Mouse (Mus musculus) CH12.LX (cell line): ENCODE data around the gene Naa40. TPM values are rescaled to one million over a fixed set of nuclear protein-coding genes. Genes with fewer than 3 reads are reported as not detected.

Experiments used
- DNase-seq: peaks from one replicate; pipeline ENCODE4 v3.0.0-alpha.2; 2013; ENCODE audit errors: extremely low read depth
- H3K27ac ChIP-seq: 2 replicates; pipeline ENCODE4 v1.5.1; 2012; ENCODE audit warnings: low read depth, mild to moderate bottlenecking, control low read depth, moderate library complexity; ENCODE audit not compliant: insufficient read depth
- H3K27me3 ChIP-seq: replicated peaks from 2 replicates; pipeline ENCODE3; 2012; ENCODE audit warnings: inconsistent platforms
- H3K36me3 ChIP-seq, 2 experiments: replicated peaks in 1 of 2; 2 replicates each; pipeline versions ENCODE3 to v1.6.1; 2012; ENCODE audit warnings: inconsistent platforms in 1 of 2, low read length in 1 of 2, mild to moderate bottlenecking in 1 of 2, mixed read lengths in 1 of 2, moderate library complexity in 1 of 2; ENCODE audit not compliant: control insufficient read depth in 1 of 2, insufficient read depth in 1 of 2
- H3K4me1 ChIP-seq, 2 experiments: 2 replicates each; pipeline ENCODE4 v1.6.1; 2012; ENCODE audit warnings: inconsistent platforms in 1 of 2, moderate library complexity in 1 of 2; ENCODE audit not compliant: insufficient read depth in 2 of 2, control insufficient read depth in 1 of 2
- H3K4me2 ChIP-seq: 2 replicates; pipeline ENCODE4 v1.6.1; 2012; ENCODE audit warnings: low read depth, mild to moderate bottlenecking, control low read depth; ENCODE audit not compliant: poor library complexity, insufficient read depth, severe bottlenecking
- H3K4me3 ChIP-seq, 3 experiments: fragments of 150-350 bp in 1 of 3; sonication (generic) in 1 of 3; replicated peaks in 1 of 3; 2 replicates each; pipeline versions ENCODE3 to v1.5.1; 2011 to 2012; ENCODE audit warnings: low read depth in 2 of 3, low read length in 2 of 3, mild to moderate bottlenecking in 2 of 3, moderate library complexity in 2 of 3, control low read depth in 1 of 3, improper control_type of control experiment in 1 of 3, inconsistent platforms in 1 of 3, mixed read lengths in 1 of 3; ENCODE audit not compliant: poor library complexity in 1 of 3
- H3K79me2 ChIP-seq: replicated peaks from 2 replicates; pipeline ENCODE4 v1.6.1; 2012; ENCODE audit warnings: mild to moderate bottlenecking, moderate library complexity; ENCODE audit not compliant: control insufficient read depth, poor library complexity, insufficient read depth, severe bottlenecking; ENCODE audit errors: extremely low read depth
- H3K9ac ChIP-seq: 2 replicates; pipeline ENCODE4 v1.6.1; 2012; ENCODE audit warnings: low read depth, mild to moderate bottlenecking, control low read depth, moderate library complexity; ENCODE audit not compliant: insufficient read depth
- H3K9me3 ChIP-seq: replicated peaks from 2 replicates; pipeline ENCODE3; 2012; ENCODE audit warnings: low read length, inconsistent platforms, mixed read lengths
- BHLHE40 ChIP-seq: IDR thresholded peaks from 2 replicates; pipeline ENCODE4 v1.6.1; 2011; ENCODE audit warnings: mild to moderate bottlenecking, low read depth, low read length, improper control_type of control experiment
- CHD2 ChIP-seq: IDR thresholded peaks from 2 replicates; pipeline ENCODE4 v1.6.1; 2011; ENCODE audit warnings: low read length, improper control_type of control experiment
- E2F4 ChIP-seq: IDR thresholded peaks from 2 replicates; pipeline ENCODE4 v1.6.1; 2011; ENCODE audit warnings: low read depth, low read length, improper control_type of control experiment; ENCODE audit not compliant: insufficient replicate concordance
- ELF1 ChIP-seq: IDR thresholded peaks from 2 replicates; pipeline ENCODE4 v1.6.1; 2014; ENCODE audit warnings: low read depth, mild to moderate bottlenecking, inconsistent platforms, low read length, improper control_type of control experiment
- ETS1 ChIP-seq: conservative IDR thresholded peaks from 2 replicates; pipeline ENCODE4 v1.6.1; 2012; ENCODE audit warnings: low read depth, mild to moderate bottlenecking, inconsistent platforms, low read length, improper control_type of control experiment, moderate library complexity
- GABPA ChIP-seq: IDR thresholded peaks from 2 replicates; pipeline ENCODE4 v1.6.1; 2012; ENCODE audit warnings: low read depth, low read length, improper control_type of control experiment, inconsistent platforms; ENCODE audit not compliant: insufficient replicate concordance
- HCFC1 ChIP-seq: IDR thresholded peaks from 2 replicates; pipeline ENCODE4 v1.6.1; 2012; ENCODE audit warnings: low read depth, mild to moderate bottlenecking, inconsistent platforms, low read length, improper control_type of control experiment
- IRF4 ChIP-seq: IDR thresholded peaks from 2 replicates; pipeline ENCODE4 v1.6.1; 2014; ENCODE audit warnings: low read depth, mild to moderate bottlenecking, inconsistent platforms, low read length, improper control_type of control experiment
- JUN ChIP-seq: IDR thresholded peaks from 2 replicates; pipeline ENCODE4 v1.6.1; 2011; ENCODE audit warnings: low read depth, mild to moderate bottlenecking, low read length, improper control_type of control experiment, moderate library complexity; ENCODE audit not compliant: insufficient read depth
- JUND ChIP-seq: conservative IDR thresholded peaks from 2 replicates; pipeline ENCODE4 v1.6.1; 2011; ENCODE audit warnings: low read depth, low read length, improper control_type of control experiment
- KAT2A ChIP-seq: IDR thresholded peaks from 2 replicates; pipeline ENCODE4 v1.6.1; 2012; ENCODE audit warnings: low read length, improper control_type of control experiment, inconsistent platforms; ENCODE audit not compliant: insufficient replicate concordance
- MAFK ChIP-seq: IDR thresholded peaks from 2 replicates; pipeline ENCODE4 v1.6.1; 2011; ENCODE audit warnings: low read length, improper control_type of control experiment; ENCODE audit not compliant: insufficient replicate concordance
- MAX ChIP-seq: IDR thresholded peaks from 2 replicates; pipeline ENCODE4 v1.6.1; 2011; ENCODE audit warnings: low read length, improper control_type of control experiment
- MAZ ChIP-seq: IDR thresholded peaks from 2 replicates; pipeline ENCODE4 v1.6.1; 2012; ENCODE audit warnings: low read depth, mild to moderate bottlenecking, inconsistent platforms, low read length, improper control_type of control experiment, moderate library complexity
- MXI1 ChIP-seq: IDR thresholded peaks from 2 replicates; pipeline ENCODE4 v1.6.1; 2011; ENCODE audit warnings: mild to moderate bottlenecking, low read depth, low read length, improper control_type of control experiment
- MYC ChIP-seq: IDR thresholded peaks from 2 replicates; pipeline ENCODE4 v1.6.1; 2011; ENCODE audit warnings: low read depth, mild to moderate bottlenecking, improper control_type of control experiment, low read length
- NELFE ChIP-seq: IDR thresholded peaks from 2 replicates; pipeline ENCODE4 v1.6.1; 2011; ENCODE audit warnings: low read depth, low read length, improper control_type of control experiment
- NRF1 ChIP-seq: IDR thresholded peaks from 2 replicates; pipeline ENCODE4 v1.6.1; 2014; ENCODE audit warnings: low read depth, mild to moderate bottlenecking, inconsistent platforms, low read length, improper control_type of control experiment, moderate library complexity
- PAX5 ChIP-seq: IDR thresholded peaks from 2 replicates; pipeline ENCODE4 v1.6.1; 2012; ENCODE audit warnings: low read length, inconsistent platforms, mixed read lengths
- POLR2A ChIP-seq: IDR thresholded peaks from 2 replicates; pipeline ENCODE4 v1.6.1; 2011; ENCODE audit warnings: low read depth, mild to moderate bottlenecking, improper control_type of control experiment, low read length
- POLR2AphosphoS2 ChIP-seq: IDR thresholded peaks from 2 replicates; pipeline ENCODE4 v1.6.1; 2011; ENCODE audit warnings: low read depth, low read length, improper control_type of control experiment
- RCOR1 ChIP-seq: conservative IDR thresholded peaks from 2 replicates; pipeline ENCODE4 v1.6.1; 2012; ENCODE audit warnings: low read depth, mild to moderate bottlenecking, inconsistent platforms, low read length, improper control_type of control experiment
- SIN3A ChIP-seq: IDR thresholded peaks from 2 replicates; pipeline ENCODE4 v1.6.1; 2012; ENCODE audit warnings: low read length, improper control_type of control experiment, inconsistent platforms
- SMC3 ChIP-seq: IDR thresholded peaks from 2 replicates; pipeline ENCODE4 v1.6.1; 2011; ENCODE audit warnings: low read depth, low read length, improper control_type of control experiment
- TBP ChIP-seq: conservative IDR thresholded peaks from 2 replicates; pipeline ENCODE4 v1.6.1; 2011; ENCODE audit warnings: low read depth, low read length, improper control_type of control experiment
- USF1 ChIP-seq: IDR thresholded peaks from 2 replicates; pipeline ENCODE4 v1.6.1; 2014; ENCODE audit warnings: low read depth, mild to moderate bottlenecking, inconsistent platforms, low read length, improper control_type of control experiment
- ZC3H11A ChIP-seq: IDR thresholded peaks from 2 replicates; pipeline ENCODE4 v1.6.1; 2012; ENCODE audit warnings: low read depth, mild to moderate bottlenecking, inconsistent platforms, low read length, improper control_type of control experiment
- ZMIZ1 ChIP-seq: IDR thresholded peaks from 2 replicates; pipeline ENCODE4 v1.6.1; 2012; ENCODE audit warnings: low read depth, mild to moderate bottlenecking, inconsistent platforms, low read length, improper control_type of control experiment
- ZNF384 ChIP-seq: IDR thresholded peaks from 2 replicates; pipeline ENCODE4 v1.6.1; 2012; ENCODE audit warnings: low read depth, low read length, improper control_type of control experiment, inconsistent platforms
- dilution Hi-C: fragments of 300-500 bp; cut with MboI; formaldehyde crosslinking; loops from 2 replicates; pipeline ENCODE4 v1.14.3; 2020; ENCODE audit warnings: low sequenced_read_pairs; ENCODE audit not compliant: extremely low pct_unique_long_range_greater_than_20kb, extremely low pct_ligation_motif_present
- in situ Hi-C: fragments of 300-500 bp; cut with MboI; formaldehyde crosslinking; loops from 3 replicates; pipeline ENCODE4 v1.14.3; 2019; ENCODE audit warnings: low sequenced_read_pairs, low pct_ligation_motif_present, low pct_unique_long_range_greater_than_20kb, mixed read lengths
- polyA plus RNA-seq: library from polyadenylated mRNA; unstranded; fragments of >175 nt; gene quantifications from 2 replicates; pipeline ENCODE4 v1.2.1, GENCODE M21; 2012; ENCODE audit warnings: low read depth; ENCODE audit not compliant: insufficient read length
- total RNA-seq, 2 experiments: library from RNA; depleted of rRNA; stranded (reverse); fragments of 300-350 nt in 1 of 2; fragments of >200 nt in 1 of 2; gene quantifications; 2 replicates each; pipeline ENCODE4 v1.2.3; 2012 to 2014

Naa40 gene
- total and polyA plus RNA-seq, 3 experiments = 40.6 to 69.3 (median 65.7) TPM

DNA sequence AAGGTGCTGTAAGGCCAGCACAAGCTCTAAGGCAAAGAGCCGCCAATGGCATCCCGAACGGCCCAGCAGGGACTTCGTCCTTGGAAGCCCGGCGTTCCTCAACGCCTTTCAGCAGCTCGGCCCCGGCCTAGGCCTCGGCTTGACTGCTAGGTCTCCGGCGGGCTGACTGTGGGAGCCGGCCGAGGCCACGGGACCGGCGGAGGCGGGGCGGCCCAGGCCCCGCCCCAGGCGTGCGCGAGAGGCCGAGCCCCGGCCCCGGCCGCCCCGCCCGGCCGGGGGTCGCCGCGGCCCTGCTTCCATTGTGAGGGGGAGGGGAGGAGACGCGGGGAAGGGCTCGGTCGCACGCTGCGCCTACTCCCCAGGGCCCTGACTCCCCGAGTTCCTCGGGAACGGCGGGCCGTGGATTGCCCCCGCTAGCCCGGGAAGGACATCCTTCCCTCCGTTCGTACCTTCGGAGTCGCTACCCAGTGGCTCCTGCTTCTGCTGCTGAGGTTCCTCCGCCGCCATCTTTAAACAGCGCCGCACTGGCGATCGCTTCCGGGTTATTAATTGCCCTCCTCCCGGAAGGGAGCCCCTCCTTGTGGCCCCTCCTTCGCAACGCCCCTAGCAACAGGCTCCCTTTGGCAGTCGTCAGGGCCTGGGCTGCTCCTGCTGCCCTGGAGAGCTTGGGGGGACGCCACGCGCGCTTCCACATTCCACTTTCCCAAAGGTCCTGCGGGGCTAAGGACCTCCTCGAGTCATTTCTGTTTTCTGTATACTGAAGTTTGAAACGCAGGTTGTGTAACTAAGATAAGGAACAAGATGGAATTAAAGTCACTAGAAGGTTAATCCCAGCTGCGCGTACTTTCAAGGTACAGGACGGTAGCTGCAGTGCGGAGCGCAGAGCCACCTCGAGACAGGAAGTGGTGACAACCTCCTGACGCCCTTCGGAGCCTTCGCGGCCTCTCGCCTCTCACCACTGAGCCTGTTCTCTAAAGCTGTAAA is 34.9 kb downstream of the Naa40 start, which contains the start of gene Otub1 (continued):
- peak; percentile 95 for TF ChIP-seq POLR2AphosphoS2
- no peak for TF ChIP-seq GABPA
- peak; percentile 88 for TF ChIP-seq POLR2A
- 0 out of 2 replicates have a peak, but pooled peaks have one; percentile 38 for TF ChIP-seq RCOR1
- TF ChIP-seq JUND = no peak
- TF ChIP-seq MAFK = no peak
- peak; percentile 93 for TF ChIP-seq SIN3A
- TF ChIP-seq E2F4 = no peak
- TF ChIP-seq PAX5 = no peak
- TF ChIP-seq ETS1 = 0 out of 2 replicates have a peak, but pooled peaks have one; percentile 36
- peak; percentile 88; the same call in 1 of the 2 replicates for TF ChIP-seq ZMIZ1
- peak; percentile 16 for TF ChIP-seq USF1
- TF ChIP-seq MAX = peak; percentile 90
- TF ChIP-seq NRF1 = peak; percentile 68
- TF ChIP-seq NELFE = peak; percentile 93
- TF ChIP-seq SMC3 = no peak
- peak; percentile 46 for TF ChIP-seq BHLHE40
- peak; percentile 95 for TF ChIP-seq ELF1
- TF ChIP-seq ZNF384 = 0 out of 2 replicates have a peak, but pooled peaks have one; percentile 16
- TF ChIP-seq IRF4 = no peak; the same call in 1 of the 2 replicates
- TF ChIP-seq TBP = peak; percentile 81; the same call in 1 of the 2 replicates
- TF ChIP-seq JUN = no peak

DNA sequence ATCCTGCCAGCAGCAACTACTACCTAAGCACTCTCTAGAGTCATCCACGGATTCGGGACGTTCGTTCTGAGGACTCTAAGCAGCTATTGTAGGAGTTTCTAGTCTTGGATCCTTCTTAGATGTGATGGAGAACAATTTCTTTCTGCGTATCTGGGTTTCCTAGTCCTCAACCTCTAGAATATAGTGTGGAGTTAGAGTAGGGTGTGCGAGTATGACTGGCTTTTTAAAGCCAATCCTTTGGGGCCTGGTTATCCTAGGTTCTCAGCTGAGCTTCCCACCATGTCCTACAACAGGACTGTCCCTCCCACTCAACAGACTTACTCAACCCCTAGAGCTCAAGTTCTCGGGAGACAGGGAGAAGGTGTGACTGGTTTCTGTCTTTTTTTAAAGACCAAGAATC is 35.7 kb downstream of the Naa40 start:
- H3K27ac ChIP-seq = 0 out of 2 replicates have a peak overlapping the region, but pooled peaks have one; percentile 3
- dilution Hi-C loops (no loop called here), in situ Hi-C loops (loop anchor here (5.0 kb wide), 1 partner anchor 148 kb away; the partner anchor contains the start of gene Macrod1)
- H3K9me3 ChIP-seq = no peaks in the 10 kb centered on the region
- H3K9ac ChIP-seq = peak overlapping the region; percentile 91
- peaks cover 8 to 42% of the 10 kb centered on the region in 2 experiments; a peak in 3 of 4 replicates for H3K4me1 ChIP-seq
- TF ChIP-seq ZNF384 (no peak), PAX5 (no peak), USF1 (no peak), MAX (no peak), MAZ (no peak), TBP (no peak), HCFC1 (no peak), MXI1 (no peak), ZC3H11A (no peak), JUND (no peak), MAFK (no peak), IRF4 (no peak), CHD2 (no peak), BHLHE40 (no peak), MYC (no peak), KAT2A (no peak), NELFE (no peak)
- H3K79me2 ChIP-seq = peaks cover 23% of the 10 kb centered on the region
- peaks cover 37 to 45% of the 10 kb centered on the region in 2 experiments for H3K36me3 ChIP-seq
- no peaks in the 10 kb centered on the region for H3K27me3 ChIP-seq
- no peak for DNase-seq
- peak overlapping the region; percentile 90 for H3K4me2 ChIP-seq
- H3K4me3 ChIP-seq = peak overlapping the region; percentile 76 to 91 (median 90)
